Mouse (Mus musculus) megakaryocyte, adult 5-6 weeks (primary cell): Measurements from ENCODE around the gene Scin. TPM values are rescaled to one million over a fixed set of nuclear protein-coding genes. Genes with fewer than 3 reads are reported as not detected.

Experiments used
- ATAC-seq: 2 replicates; pipeline ENCODE4 v1.8.0; 2016; ENCODE audit warnings: mild to moderate bottlenecking, inconsistent platforms; ENCODE audit not compliant: poor library complexity, severe bottlenecking
- total RNA-seq, 2 experiments: library from RNA; stranded (forward) in 1 of 2; stranded (reverse) in 1 of 2; fragments of 153-499, 151-499 nt in 1 of 2; fragments of 221-1000, 200-1000 nt in 1 of 2; gene quantifications; 2 replicates each; pipeline versions ENCODE4 v1.2.3 to v1.2.4; 2015 to 2017

The Scin gene
- total RNA-seq, 2 experiments from 2014 or later = 0.78 to 1.2 TPM

GRCm38 (mm10) chr12:40029201-40029600, 104.8 kb downstream of the Scin start:
- ATAC-seq = no peak

- no peak for ATAC-seq
Observed at GRCm38 (mm10) chr12:40027846-40028245, 106.2 kb downstream of the Scin start.

- no peak for ATAC-seq
Observed at GRCm38 (mm10) chr12:40027444-40027843, 106.6 kb downstream of the Scin start.

- no peak for ATAC-seq
Observed at GRCm38 (mm10) chr12:40023918-40024317, 110.1 kb downstream of the Scin start.

- ATAC-seq = peak; percentile 37; the same call in 1 of the 2 replicates
Observed at GRCm38 (mm10) chr12:40023014-40023642, 110.9 kb downstream of the Scin start.

- no peak for ATAC-seq
Observed at GRCm38 (mm10) chr12:40022344-40022743, 111.7 kb downstream of the Scin start.

- no peak for ATAC-seq
Observed at GRCm38 (mm10) chr12:40017955-40018505, 116.0 kb downstream of the Scin start.

GRCm38 (mm10) chr12:40016648-40017460, 117.2 kb downstream of the Scin start:
- ATAC-seq = peak; percentile 93

GRCm38 (mm10) chr12:40016068-40016467, 118.0 kb downstream of the Scin start:
- ATAC-seq = no peak

GRCm38 (mm10) chr12:40009866-40010265, 124.2 kb downstream of the Scin start:
- ATAC-seq = no peak

Other genes with a start within 250 kb of the Scin start
- gene Arl4a, start 96.2 kb downstream of the Scin start, total RNA-seq (2015) = 11.3 and 16.7 TPM in 2 replicates
- gene Arl4a, start 96.2 kb downstream of the Scin start, total RNA-seq (2017) = 9.3 and 9.9 TPM in 2 replicates
- not detected in 2 replicates for gene Lsmem1, start 65.3 kb upstream of the Scin start, total RNA-seq (2015)
- gene Lsmem1, start 65.3 kb upstream of the Scin start, total RNA-seq (2017) = 0.26 TPM in 1 of 2 replicates, not detected in the other
- gene Ifrd1, start 114.3 kb upstream of the Scin start, total RNA-seq (2015) = 135 and 150 TPM in 2 replicates
- gene Ifrd1, start 114.3 kb upstream of the Scin start, total RNA-seq (2017) = 99.7 and 100 TPM in 2 replicates